Comparison of ENCODE assay signal across 10 mouse cellular contexts in the genomic region with DNA sequence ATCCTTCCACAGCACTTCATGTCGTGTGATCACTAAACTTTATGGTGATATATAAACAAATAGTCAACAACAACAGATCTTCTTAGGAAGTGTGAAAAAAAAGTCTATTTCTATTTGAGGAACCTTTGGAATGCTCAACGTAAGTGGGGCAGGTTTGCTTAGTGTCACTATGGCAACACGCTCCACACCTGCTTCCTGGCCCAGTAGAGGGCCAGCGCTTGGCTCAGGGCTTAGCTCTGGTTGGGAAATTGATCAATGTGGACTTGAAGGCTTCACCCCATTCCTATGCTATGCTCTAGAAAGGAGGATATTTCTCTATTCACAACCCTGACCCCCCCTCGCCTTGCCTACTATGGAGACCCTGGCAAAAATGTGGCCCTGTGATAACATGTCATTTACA.
DNase-seq lines count a peak whose midpoint lies in the region; ATAC-seq lines count a peak whose summit lies in the region.
"Had no signal": no experiment of that assay in that cellular context is flagged by ENCODE, and none has a peak within 500 bp of the region (broad histone marks: within the 10 kb centered on the region; RNA-seq: fewer than 3 reads in every experiment).

No protein-coding gene starts in this region.

- H3K4me2 ChIP-seq in kidney, embryonic 15.5 days = no peak overlapping the region
- H3K4me2 ChIP-seq in embryonic facial prominence, embryonic 11.5 days (ENCODE audit: low read depth, low read length) = no peak overlapping the region
- H3K4me2 ChIP-seq in intestine, embryonic 15.5 days (replicated peaks) = no peak overlapping the region
- H3K4me2 ChIP-seq in midbrain, embryonic 15.5 days = no peak overlapping the region
- H3K4me2 ChIP-seq: heart, embryonic 15.5 days had no signal

- H3K4me1 ChIP-seq in kidney, embryonic 15.5 days = 0 out of 2 replicates have a peak, but pooled peaks cover 2% of the 10 kb centered on the region
- 0 out of 2 replicates have a peak, but pooled peaks cover 2% of the 10 kb centered on the region for H3K4me1 ChIP-seq in embryonic facial prominence, embryonic 11.5 days (ENCODE audit: control insufficient read depth, insufficient read depth, low read length)
- H3K4me1 ChIP-seq in intestine, embryonic 15.5 days (replicated peaks) = no peaks in the 10 kb centered on the region
- peaks cover 12% of the 10 kb centered on the region for H3K4me1 ChIP-seq in midbrain, embryonic 15.5 days
- H3K4me1 ChIP-seq: heart, embryonic 15.5 days had no signal

- no peak overlapping the region for H3K27ac ChIP-seq in kidney, embryonic 15.5 days
- H3K27ac ChIP-seq in embryonic facial prominence, embryonic 11.5 days (replicated peaks; ENCODE audit: low read depth, low read length) = no peak overlapping the region
- H3K27ac ChIP-seq in intestine, embryonic 15.5 days = no peak overlapping the region
- H3K27ac ChIP-seq in midbrain, embryonic 15.5 days = peak overlapping the region; percentile 58; the same call in 1 of the 2 replicates
- H3K27ac ChIP-seq: heart, embryonic 15.5 days; macrophage had no signal

- WGBS in kidney, embryonic 15.5 days = 54% methylated on average over 5 of the region's 5 CpGs
- 55% methylated on average over 5 of the region's 5 CpGs for WGBS in embryonic facial prominence, embryonic 11.5 days
- WGBS in intestine, embryonic 15.5 days = 38% methylated on average over 5 of the region's 5 CpGs
- WGBS in midbrain, embryonic 15.5 days = 54% methylated on average over 5 of the region's 5 CpGs

- no peak for DNase-seq in kidney, adult 8-10 months
- DNase-seq in embryonic facial prominence, embryonic 11.5 days (ENCODE audit: low spot score) = peak; percentile 17
- DNase-seq in right cerebral cortex, postnatal 36 days (ENCODE audit: low spot score in 2 of 2) = no peak
- no peak for DNase-seq in left cerebral cortex, postnatal 25 days (ENCODE audit: low spot score in 2 of 2)
- DNase-seq in frontal cortex, postnatal 25 days (ENCODE audit: low spot score in 2 of 2) = no peak

- 0 out of 2 replicates have a peak, but pooled peaks have one; percentile 33 for ATAC-seq in kidney, embryonic 15.5 days (replicated peaks; ENCODE audit: low FRiP score)
- ATAC-seq in embryonic facial prominence, embryonic 11.5 days (replicated peaks; ENCODE audit: insufficient number of reproducible peaks, low FRiP score, low TSS enrichment, low read depth) = no peak
- ATAC-seq in intestine, embryonic 15.5 days = peak; percentile 84
- peak; percentile 79 for ATAC-seq in midbrain, embryonic 15.5 days (replicated peaks)

- no peaks in the 10 kb centered on the region; the same call in 1 of the 2 replicates for H3K27me3 ChIP-seq in kidney, embryonic 15.5 days
- no peaks in the 10 kb centered on the region for H3K27me3 ChIP-seq in embryonic facial prominence, embryonic 11.5 days (ENCODE audit: control insufficient read depth, insufficient read depth, low read length)
- no peaks in the 10 kb centered on the region for H3K27me3 ChIP-seq in intestine, embryonic 15.5 days (replicated peaks)
- no peaks in the 10 kb centered on the region for H3K27me3 ChIP-seq in midbrain, embryonic 15.5 days (replicated peaks)

- no peak overlapping the region for H3K4me3 ChIP-seq in kidney, embryonic 15.5 days (replicated peaks)
- no peak overlapping the region for H3K4me3 ChIP-seq in embryonic facial prominence, embryonic 11.5 days (ENCODE audit: low read depth, low read length)
- H3K4me3 ChIP-seq in intestine, embryonic 15.5 days (replicated peaks) = no peak overlapping the region
- no peak overlapping the region for H3K4me3 ChIP-seq in midbrain, embryonic 15.5 days
- H3K4me3 ChIP-seq: heart, embryonic 15.5 days had no signal

- no peak overlapping the region for H3K9ac ChIP-seq in kidney, embryonic 15.5 days
- H3K9ac ChIP-seq in embryonic facial prominence, embryonic 11.5 days (replicated peaks; ENCODE audit: low read length) = no peak overlapping the region
- H3K9ac ChIP-seq in intestine, embryonic 15.5 days = no peak overlapping the region
- H3K9ac ChIP-seq in midbrain, embryonic 15.5 days = no peak overlapping the region
- H3K9ac ChIP-seq: heart, embryonic 15.5 days had no signal

- H3K9me3 ChIP-seq in kidney, embryonic 15.5 days (replicated peaks) = no peaks in the 10 kb centered on the region
- H3K9me3 ChIP-seq in embryonic facial prominence, embryonic 11.5 days (replicated peaks; ENCODE audit: control insufficient read depth, low read length) = no peaks in the 10 kb centered on the region
- H3K9me3 ChIP-seq in intestine, embryonic 15.5 days = no peaks in the 10 kb centered on the region
- H3K9me3 ChIP-seq in midbrain, embryonic 15.5 days = no peaks in the 10 kb centered on the region
- H3K9me3 ChIP-seq: heart, embryonic 15.5 days had no signal

- intact Hi-C loops in left cerebral cortex, postnatal 25 days (cut with DNase I) = no loop called here

- no peaks in the 10 kb centered on the region for H3K36me3 ChIP-seq in kidney, embryonic 15.5 days
- H3K36me3 ChIP-seq in embryonic facial prominence, embryonic 11.5 days (replicated peaks; ENCODE audit: control insufficient read depth, insufficient read depth, low read depth, low read length) = no peaks in the 10 kb centered on the region
- H3K36me3 ChIP-seq in intestine, embryonic 15.5 days = no peaks in the 10 kb centered on the region
- no peaks in the 10 kb centered on the region for H3K36me3 ChIP-seq in midbrain, embryonic 15.5 days (replicated peaks)
- H3K36me3 ChIP-seq: heart, embryonic 15.5 days had no signal
